Mouse (Mus musculus): ENCODE data around the gene Stard13.

Stard13 gene

DNA sequence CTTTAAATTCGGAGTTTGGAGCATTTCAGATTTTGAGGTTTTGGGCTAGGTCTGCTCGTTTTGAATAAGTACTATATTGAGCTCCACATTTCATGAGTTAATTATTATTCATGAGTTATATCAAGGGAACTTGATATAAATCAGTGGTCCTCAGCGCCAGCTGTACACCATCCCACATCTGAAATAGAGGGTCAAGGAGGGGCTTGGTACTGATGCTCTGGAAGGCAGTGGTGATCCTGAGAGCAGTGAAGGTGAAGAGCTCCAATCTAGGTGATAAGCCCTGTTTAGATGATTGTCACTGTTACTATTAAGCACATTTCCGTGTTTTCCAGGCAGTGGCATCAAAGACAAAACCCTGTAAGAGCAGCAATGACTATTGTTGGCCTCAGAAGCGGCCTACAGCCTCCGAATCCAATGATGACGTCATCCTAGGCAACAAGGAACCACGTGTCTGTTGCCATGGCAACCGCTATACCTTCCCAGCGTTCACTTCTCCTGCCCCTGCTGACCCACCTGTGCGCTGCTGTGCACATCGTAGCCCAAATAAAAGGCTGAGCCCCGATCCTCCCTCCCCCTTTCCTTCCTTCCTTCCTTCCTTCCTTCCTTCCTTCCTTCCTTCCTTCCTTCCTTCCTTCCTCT is 5.2 kb downstream of the Stard13 start:
- DNase-seq = no peak

DNA sequence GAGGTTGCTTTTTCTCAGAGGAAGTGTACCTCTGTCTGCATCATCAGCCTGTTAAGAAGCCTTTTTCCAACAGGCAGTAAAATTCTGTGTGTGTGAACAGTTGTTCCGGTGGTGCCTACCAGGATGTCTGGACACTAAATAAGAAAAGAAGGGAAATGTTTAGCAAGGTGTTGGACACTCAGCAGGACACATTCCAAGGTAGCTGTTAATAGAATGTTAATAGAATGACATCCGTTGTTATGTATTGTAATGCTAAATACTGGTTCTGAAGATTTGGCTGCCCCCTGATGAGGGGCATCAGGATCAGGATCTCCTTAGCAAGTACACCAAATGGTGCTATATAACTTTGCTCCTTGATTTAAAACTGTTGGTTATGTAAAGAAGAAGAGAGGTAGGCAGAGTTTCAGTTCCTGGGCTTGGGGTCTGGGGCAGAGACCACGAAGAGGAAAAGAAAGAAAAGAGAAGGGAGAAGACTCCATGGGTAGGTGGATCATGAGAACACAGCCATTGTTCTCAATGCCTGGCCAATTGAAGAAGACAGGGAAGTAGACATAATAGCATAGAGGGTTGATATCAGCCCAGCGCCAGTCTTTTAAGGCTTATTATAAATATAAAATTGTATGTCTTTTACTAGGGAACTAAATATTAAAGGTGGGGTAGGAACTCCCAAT is 9.8 kb downstream of the Stard13 start:
- no peak for DNase-seq

DNA sequence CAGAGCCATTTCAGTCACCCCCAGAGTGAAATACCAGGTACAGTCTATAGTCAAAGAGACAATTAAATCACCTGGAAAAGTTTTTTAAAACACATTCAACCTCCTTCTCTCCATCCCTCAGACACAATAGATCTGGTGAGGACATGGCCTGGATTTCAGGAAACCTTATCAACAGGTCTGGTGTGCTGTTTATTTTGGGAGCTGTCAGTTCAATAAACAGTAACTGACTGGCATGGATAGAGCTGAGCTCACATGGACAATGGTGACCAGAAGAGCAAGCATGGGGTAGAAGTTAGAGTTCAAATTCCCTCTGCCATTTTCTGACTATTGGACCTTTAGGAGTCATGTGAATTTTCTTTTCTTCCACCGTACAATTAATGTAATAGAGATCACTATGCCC is 10.8 kb downstream of the Stard13 start:
- DNase-seq = no peak

DNA sequence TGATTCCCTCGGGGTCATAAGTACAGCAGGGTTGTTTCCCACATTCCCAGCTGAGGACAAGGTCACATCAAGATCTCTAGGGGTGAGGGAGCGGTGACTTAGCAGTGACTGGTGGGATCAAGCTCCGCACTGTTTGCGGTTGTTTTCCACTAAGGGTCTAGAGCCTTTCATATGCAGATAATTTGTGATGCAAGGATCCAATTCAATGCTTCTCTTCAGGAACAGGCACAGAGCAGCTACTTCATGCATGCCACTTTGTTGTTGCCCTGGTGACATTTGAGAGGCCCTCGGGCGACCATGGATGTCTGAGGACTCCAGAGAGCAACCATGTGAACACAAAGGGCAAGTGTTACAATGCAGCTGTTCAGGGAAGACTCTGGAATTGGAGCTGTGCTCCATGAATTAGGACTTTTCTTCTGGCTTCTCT is 14.9 kb downstream of the Stard13 start:
- DNase-seq = no peak

DNA sequence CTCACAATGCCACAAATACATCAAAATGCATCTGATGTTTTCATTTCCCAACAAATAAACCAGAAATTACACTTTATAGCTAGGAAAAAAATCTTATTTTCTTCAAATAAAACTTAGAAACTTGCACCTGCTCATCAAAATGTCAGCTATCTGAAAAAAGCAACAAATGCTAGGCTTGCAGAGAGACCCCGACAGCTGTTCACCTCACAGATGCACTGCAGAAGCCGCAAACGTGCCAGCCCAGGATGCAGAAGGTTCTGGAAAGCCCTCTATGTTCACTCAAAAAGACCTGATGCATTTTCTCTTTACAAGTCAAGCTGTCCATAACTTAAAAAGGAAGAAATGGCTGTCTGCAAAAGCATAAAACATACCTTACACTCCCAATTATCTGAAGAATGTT is 20.5 kb downstream of the Stard13 start:
- DNase-seq = no peak

DNA sequence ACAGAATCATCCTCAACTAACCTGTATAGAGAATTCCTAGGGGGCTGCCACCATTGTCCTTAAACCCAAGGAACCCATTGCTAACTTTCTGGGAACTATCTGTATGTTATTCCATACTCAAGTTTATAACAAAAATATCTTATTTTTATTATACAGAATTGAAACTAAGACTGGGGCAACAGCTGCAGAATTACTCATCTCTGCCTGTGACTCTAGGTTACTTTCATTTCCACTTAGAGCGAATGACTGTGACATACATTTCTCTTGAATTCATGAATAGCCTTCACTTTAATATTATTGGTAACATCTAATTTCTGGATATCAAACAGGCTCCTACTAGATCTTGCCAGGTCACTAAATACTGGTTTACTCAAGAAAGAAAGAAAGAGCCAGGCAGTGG is 22.8 kb downstream of the Stard13 start:
- no peak for DNase-seq

DNA sequence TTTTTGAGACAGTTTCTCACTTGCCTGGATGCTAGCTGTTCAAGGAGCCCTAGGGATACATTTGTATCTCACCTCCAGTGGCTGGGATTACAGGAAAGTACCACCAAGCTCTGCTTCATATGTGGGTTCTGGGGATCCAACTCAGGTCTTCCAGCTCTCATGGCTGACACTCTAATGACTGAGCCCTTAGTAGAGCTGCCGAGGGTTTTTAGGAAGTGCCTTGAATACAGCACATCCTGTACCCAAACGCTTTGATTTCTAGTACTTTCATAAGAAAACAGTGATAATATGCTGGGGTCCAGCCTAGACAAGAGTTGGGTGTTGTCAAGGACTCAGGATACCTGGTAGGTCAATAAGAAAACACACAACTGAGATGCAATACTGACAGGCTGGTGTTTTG is 23.6 kb downstream of the Stard13 start:
- DNase-seq = no peak

DNA sequence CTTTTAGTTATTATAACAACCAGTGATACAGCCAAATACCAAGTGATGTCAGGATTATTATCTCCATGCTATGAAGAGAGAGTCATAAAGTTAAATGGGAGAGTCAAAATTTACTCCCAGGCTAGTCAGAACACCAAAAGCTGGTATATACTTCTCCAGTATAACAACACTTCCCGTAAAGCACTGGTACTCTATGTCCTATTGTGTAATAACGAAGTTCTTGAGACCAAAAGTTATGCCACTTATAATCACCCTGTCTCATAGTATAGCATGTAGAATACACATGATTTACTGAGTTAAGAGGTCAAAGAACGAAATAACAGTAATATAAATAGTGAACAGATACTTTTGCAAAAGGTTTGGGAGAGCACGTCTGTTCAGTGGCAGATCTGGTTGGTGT is 28.6 kb downstream of the Stard13 start:
- no peak for DNase-seq

DNA sequence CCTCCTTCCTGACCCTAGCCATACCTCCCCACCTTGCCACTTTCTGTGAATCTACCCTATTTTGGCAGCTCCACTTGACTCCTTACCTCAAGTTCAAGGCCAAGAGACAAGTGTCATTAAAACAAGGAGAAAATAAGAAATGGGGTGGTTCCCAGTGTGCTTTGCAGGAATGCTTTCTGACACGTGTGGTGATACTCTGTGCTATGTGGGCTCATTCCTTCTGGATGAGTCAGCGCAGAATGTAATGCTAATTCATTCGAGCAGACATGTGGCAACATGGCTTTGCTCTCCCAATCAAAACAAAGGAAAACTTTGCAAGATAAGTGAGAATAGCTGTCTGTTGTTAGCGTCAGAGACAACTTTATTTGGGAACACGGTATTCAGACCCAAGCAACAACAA is 30.7 kb downstream of the Stard13 start:
- no peak for DNase-seq

DNA sequence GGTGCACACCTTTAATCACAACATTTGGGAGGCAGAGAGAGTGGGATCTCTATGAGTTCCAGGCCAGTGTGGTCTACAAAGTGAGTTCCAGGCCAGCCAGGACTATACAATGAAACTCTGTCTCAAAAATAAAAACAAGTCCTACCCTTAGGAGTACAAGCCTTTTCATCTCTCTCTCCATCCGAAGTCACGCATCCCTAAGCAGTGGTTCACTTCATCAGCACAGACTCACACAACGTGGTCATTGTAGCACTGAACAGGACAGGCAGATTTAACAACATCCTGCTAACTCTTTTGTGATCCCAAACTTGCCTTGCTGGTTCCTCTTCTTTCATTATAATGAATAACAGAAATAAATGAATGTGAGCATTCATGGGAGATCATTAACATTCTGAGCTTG is 32.4 kb downstream of the Stard13 start:
- no peak for DNase-seq

DNA sequence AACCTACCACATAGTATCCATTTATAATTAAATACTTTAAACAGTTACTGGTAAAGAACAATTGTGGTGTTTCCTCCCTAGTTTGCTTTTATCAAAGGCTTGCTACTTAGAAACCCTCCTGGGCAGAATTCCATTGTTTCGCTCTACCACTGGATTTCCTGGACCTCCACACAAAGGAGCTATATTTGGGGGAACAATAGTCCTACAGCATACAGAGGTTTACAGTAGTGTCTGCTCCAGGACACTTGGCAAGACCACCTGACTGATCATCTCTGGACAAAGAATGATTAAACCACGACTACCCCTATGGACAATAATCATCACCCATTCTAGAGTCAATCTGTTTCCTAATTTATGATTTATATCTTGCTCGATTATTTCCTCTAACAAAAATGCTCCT is 34.4 kb downstream of the Stard13 start:
- no peak for DNase-seq

DNA sequence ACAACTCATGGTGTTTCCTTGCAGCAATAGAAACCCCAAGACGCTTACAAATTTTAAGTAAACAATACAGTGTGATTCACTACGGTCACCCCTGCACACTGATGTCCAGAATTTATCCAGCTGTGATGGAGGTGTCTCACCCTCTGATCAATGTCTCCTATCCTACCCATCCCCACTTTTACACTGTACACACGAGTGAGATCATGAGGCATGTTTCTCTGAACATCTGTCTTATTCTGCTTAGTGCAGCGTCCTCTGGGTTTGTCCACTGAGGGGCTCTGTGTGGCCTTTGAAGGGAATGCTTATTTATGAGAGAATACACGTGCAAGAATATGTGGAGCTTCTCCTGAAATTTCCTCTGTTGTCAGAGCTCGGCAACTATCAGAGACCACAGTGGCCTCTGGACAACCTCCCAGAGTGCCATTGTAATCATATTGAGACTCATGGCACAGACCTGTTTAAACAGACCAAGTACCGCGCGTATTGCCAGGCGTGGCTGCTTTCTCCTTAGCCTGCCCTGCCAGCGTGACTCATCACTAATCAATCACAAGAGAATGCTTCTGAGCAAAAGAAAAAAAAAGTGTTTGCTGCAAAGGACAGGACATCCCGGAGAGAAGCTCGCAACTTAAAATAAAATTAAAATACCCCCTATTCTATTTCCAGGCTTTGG is 36.9 kb downstream of the Stard13 start:
- DNase-seq = no peak

DNA sequence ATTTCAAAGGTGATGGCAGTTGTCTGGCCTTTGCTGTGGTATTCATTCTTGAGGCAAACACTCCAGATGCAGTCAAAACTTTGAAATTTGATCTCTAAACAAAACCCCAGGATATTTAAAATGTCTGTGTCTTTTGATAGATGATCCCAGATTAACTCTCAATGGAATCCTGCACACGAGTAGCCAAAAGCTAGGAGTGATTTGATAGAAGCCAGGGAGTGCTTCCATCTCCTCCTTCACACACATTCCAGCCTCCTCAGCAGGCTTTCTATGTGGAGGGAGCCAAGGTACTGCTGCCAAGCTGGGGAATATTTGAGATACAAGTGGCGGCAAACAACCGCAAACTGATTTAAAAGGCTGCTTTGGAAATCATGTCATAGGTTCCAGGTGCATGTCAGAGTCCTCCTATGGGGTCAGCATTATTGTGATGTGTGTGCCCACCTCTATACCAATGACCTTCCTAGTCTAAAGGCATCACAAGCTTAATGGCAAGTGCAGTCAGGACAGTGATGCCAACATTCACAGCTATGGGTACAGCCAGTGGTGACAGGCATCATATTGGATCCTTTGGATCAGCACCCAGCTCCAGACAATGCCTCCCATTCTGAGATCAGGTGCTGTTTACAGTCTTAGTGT is 39.6 kb downstream of the Stard13 start:
- DNase-seq = no peak

DNA sequence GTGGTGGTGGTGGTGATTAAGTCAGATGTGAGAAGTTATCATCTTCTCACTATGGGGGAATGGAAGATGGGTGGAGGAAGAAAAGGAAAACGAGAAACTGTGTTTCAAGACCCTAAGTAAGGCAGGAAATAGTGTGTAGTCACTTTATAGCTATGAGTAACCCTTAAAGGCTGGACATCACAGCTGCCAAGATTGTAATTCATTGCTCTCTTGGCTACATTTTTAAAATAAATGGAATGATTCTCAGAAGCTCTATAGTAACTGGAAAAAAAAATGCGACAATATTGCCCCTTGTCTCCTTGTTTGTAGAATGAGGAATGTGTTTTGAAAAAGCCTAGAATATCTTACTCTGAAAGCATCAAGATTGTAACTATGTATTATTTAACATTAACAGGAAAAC is 41.4 kb downstream of the Stard13 start:
- no peak for DNase-seq

DNA sequence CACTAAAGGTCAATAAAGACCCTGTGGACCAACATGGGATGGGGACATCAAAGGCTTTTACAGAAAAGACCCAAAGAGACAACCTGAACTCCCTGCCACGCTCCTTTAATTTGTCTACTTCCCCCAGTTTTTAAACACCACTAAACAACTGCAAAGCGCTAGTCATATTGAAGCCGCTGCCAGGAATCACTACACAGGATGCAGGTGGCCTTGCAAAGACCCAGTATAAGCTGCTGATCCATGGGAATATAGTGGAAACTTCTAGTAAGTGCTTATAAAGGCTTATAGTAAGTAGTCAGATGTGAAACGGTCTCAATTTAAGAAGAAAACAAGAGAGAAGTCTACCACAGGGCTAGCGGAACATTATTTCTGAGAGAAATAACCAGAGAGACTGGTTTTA is 42.9 kb downstream of the Stard13 start:
- no peak for DNase-seq

DNA sequence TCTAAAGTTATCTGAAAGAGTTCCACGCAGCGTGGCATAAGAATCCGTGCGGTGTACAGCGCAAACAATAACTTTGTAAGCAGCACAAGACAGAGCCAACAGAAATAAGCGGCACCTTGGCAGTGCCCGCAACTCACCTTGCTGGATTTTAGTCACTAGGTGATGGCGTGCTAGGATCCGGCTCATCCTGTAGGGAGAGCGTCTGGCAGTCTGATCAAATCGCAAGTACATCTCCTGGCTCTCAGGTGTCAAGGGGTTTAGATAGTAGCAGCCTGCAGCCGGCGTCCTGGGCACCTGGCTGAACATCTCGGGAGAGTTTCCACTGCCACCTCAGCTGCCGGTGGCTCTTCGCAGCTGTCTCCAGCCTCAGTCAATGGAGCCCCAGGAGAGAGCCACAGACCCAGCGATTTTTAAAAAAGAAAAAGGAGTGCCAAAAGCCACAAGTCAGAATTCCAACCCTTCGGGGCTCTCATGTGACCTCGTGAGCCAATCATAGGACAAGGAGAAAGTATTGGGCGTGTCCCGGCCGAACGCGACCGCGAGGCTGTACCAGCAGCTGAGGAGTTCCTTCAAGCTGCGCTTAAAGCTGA is 43.8 kb downstream of the Stard13 start:
- no peak for DNase-seq

DNA sequence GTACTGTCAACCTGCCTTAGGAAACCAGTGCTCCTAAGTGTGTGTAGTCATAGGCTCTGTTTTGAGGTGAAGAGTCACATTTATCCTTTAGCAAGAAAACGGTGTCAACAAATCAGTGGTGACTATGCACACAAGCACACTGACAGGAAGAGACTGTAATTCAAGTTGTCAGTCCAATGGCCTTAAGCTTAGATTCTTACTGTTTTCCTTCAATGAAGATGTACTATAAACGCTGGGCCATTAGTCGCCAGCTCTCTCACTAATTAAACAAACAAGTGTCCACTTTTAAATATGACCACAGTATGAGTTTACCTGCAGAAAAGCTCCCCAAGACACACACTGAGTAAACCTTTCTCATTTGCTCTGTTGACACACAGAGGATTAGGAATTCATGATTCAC is 44.3 kb downstream of the Stard13 start:
- no peak for DNase-seq

DNA sequence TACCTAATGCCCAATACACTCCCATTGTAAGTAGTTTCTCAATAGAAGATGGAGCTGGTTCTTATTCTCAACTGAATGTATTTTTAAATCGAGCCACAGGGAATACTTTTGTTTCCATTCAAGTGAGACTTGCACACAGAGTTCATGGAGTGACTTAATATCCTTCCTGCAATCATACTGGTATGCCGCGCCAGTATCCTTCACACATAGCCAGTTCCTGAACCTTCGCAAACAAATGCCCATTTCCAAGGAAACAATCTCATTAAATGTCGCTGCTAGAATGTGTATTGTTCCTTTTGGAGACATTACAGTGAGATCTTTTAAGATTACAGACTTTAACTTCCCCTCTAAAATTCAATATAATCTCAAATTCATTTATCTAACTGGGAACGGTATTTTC is 45.0 kb downstream of the Stard13 start:
- no peak for DNase-seq

DNA sequence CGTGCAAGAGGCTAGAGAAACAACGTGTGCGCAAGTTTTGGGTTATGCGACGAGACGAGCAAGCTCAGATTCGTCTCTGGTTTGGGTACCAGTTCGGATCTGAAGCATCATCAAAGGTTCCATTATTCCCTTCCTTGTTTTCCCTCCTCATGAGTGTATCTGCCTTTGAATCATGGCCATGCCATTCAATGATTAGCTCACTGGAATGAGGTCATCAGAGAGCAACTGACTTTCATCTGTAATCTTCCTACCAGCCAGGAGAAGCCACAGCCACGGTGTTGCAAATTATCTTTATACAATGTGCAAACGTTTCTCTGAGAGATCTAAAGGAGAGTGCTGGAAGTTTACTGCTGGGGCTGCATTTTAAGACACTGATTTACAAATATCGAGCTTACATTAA is 46.3 kb downstream of the Stard13 start:
- DNase-seq = no peak

DNA sequence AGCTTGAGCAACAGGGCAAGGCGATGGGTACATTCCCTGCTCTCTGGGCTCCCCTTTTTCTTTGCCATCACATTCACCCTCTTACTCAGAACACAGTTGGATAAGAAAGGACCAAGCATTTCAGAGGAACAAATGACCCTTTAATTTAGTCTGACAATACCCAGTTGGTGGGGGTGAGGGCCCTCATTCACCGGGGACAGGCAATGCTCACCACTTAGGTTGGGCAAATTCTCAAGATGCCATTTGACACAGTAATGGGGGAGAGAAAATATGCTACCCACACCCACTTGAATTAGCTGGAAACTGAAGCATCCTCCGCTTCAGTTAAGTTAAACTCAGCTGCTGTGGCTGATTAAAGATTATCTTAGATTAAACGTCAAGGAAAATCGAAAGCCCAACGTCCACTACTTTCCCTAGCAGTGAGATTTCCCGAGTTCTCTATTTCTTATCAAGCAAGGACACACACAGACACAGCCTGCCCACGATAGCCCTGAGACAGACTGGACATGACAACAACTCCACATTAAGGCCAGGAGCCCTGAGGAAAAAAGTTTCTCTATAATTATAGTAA is 48.3 kb downstream of the Stard13 start:
- no peak for DNase-seq

DNA sequence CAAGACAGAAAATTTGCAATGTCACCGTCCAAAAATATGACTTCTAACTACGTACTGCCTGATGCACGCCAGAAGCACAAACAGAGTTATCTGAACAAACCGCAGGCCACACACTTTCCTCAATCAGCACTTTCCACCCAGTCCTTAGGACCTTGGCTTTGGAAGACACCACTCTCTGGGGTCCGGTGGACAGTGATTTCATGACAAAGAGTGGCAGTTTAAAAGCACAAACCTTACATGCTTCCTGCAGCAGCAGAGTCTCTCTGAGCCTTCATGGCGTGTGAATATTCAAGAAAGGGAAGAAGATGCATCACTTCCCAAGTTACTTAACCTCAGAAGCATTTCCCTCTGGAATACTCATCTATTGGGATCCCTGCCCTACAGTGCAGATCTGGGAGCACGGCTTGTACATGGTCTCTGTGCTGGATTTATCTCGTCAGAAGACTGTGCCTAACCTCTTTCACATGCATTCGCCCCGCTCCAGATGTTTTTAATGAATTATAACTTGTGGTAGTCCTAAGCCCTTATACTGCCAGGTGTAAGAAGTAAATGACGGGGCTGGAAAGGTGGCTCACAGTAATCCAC is 49.9 kb downstream of the Stard13 start:
- no peak for DNase-seq

DNA sequence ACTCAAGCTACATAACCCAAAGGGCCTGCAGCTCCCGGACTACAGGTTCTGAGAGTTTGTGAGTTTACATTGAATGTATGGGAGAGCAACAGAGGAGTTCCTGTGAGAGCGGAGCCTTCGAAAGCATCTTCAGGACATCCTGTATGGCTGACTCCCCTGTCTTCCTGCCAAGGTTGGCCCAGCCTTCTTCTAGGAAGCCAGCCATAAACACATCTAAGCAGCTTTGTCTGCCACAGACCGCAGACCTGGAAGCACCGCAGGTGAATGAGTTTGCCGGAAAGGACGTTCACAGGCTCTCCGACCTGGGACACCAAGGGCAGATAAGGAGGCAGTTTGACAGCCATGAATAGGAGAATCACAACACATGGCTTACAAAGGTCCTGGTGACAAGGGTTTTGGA is 52.3 kb downstream of the Stard13 start:
- no peak for DNase-seq
